Mouse (Mus musculus): ENCODE results near the gene Chrm2. TPM values are rescaled to one million over a fixed set of nuclear protein-coding genes. Genes with fewer than 3 reads are reported as not detected.

Chrm2 gene
- 10 to 100 TPM; 74.5 to 81.9 TPM for total RNA-seq (2021)
- long read RNA-seq, experiment 1, full-length matches to known transcripts = 9 of 42 reads
- long read RNA-seq, experiment 1, partial matches to known transcripts = 25 of 42 reads
- long read RNA-seq, experiment 1, other reads (novel, unspliced or antisense) = 8 of 42 reads
- long read RNA-seq, experiment 2, full-length matches to known transcripts = 2 of 17 reads
- long read RNA-seq, experiment 2, partial matches to known transcripts = 1 of 17 reads
- long read RNA-seq, experiment 2, other reads (novel, unspliced or antisense) = 14 of 17 reads

GRCm38 (mm10) chr6:36387612-36388400 lies at the start of gene Chrm2:
TSS of gene Chrm2 (plus strand) at chr6:36388084.
- peak; percentile 22 to 48 for DNase-seq

GRCm38 (mm10) chr6:36373983-36374382 lies 13.9 kb upstream of the Chrm2 start:
- DNase-seq = no peak

GRCm38 (mm10) chr6:36377936-36378335 lies 9.9 kb upstream of the Chrm2 start:
- no peak for DNase-seq

GRCm38 (mm10) chr6:36384102-36384501 lies 3.8 kb upstream of the Chrm2 start:
- no peak for DNase-seq

GRCm38 (mm10) chr6:36388401-36389259 lies 746 bp downstream of the Chrm2 start:
- DNase-seq = peak in 1 of 2 experiments; percentile 51

- DNase-seq = peak; percentile 39 to 60
Observed at GRCm38 (mm10) chr6:36389260-36389965, 1.5 kb downstream of the Chrm2 start.

- no peak for DNase-seq
Observed at GRCm38 (mm10) chr6:36393705-36394104, 5.8 kb downstream of the Chrm2 start.

- DNase-seq = peak; percentile 78 to 89
Observed at GRCm38 (mm10) chr6:36405139-36405538, 17.3 kb downstream of the Chrm2 start.

- no peak for DNase-seq
Observed at GRCm38 (mm10) chr6:36409016-36409415, 21.1 kb downstream of the Chrm2 start.

- DNase-seq = no peak
Observed at GRCm38 (mm10) chr6:36410057-36410456, 22.2 kb downstream of the Chrm2 start.

- DNase-seq = peak in 1 of 2 experiments; percentile 8
Observed at GRCm38 (mm10) chr6:36419716-36420115, 31.8 kb downstream of the Chrm2 start.

- no peak for DNase-seq
Observed at GRCm38 (mm10) chr6:36437964-36438363, 50.1 kb downstream of the Chrm2 start.

- no peak for DNase-seq
Observed at GRCm38 (mm10) chr6:36439218-36439617, 51.3 kb downstream of the Chrm2 start.

- DNase-seq = peak in 1 of 2 experiments; percentile 62
Observed at GRCm38 (mm10) chr6:36451480-36451879, 63.6 kb downstream of the Chrm2 start.

GRCm38 (mm10) chr6:36455071-36455470 lies 67.2 kb downstream of the Chrm2 start:
- peak; percentile 63 to 77 for DNase-seq

GRCm38 (mm10) chr6:36457015-36457414 lies 69.1 kb downstream of the Chrm2 start:
- no peak for DNase-seq

- no peak for DNase-seq
Observed at GRCm38 (mm10) chr6:36464008-36464407, 76.1 kb downstream of the Chrm2 start.

- no peak for DNase-seq
Observed at GRCm38 (mm10) chr6:36484132-36484665, 96.3 kb downstream of the Chrm2 start.

- no peak for DNase-seq
Observed at GRCm38 (mm10) chr6:36507008-36507663, 119.3 kb downstream of the Chrm2 start.

- peak; percentile 51 to 77 for DNase-seq
Observed at GRCm38 (mm10) chr6:36507946-36508345, 120.1 kb downstream of the Chrm2 start.

GRCm38 (mm10) chr6:36508469-36508868 lies 120.6 kb downstream of the Chrm2 start:
- DNase-seq = no peak
